Comparison of ENCODE assay signal across 9 mouse cellular contexts in genomic region chr17:73950062-73950735, GRCm38 (mm10). TPM values are rescaled to one million over a fixed set of nuclear protein-coding genes. Genes with fewer than 3 reads are reported as not detected.
DNase-seq lines count a peak whose midpoint lies in the region; ATAC-seq and TF ChIP-seq lines count a peak whose summit lies in the region.
"Had no signal": no experiment of that assay in that cellular context is flagged by ENCODE, and none has a peak within 500 bp of the region (broad histone marks: within the 10 kb centered on the region; RNA-seq: fewer than 3 reads in every experiment).

Gene Xdh (minus strand): TSS chr17:73950196.

- peak; percentile 57 for ATAC-seq in megakaryocyte progenitor cell, adult 5-6 weeks (replicated peaks; ENCODE audit: poor library complexity)

- WGBS in spleen, adult 2 months = 64% methylated on average over 13 of the region's 13 CpGs

- no peaks in the 10 kb centered on the region for H3K36me3 ChIP-seq in spleen, adult 2 months (ENCODE audit: control insufficient read depth, insufficient read depth, low read length)
- H3K36me3 ChIP-seq: midbrain, embryonic 12.5 days had no signal

- no peak for TF ChIP-seq POLR2A in spleen, adult 2 months (IDR thresholded peaks at IDR 0.05; ENCODE audit: low read depth, low read length)

- H3K4me1 ChIP-seq in spleen, adult 2 months (ENCODE audit: control insufficient read depth, insufficient read depth, insufficient read length) = peaks cover 34% of the 10 kb centered on the region; the same call in 1 of the 2 replicates
- H3K4me1 ChIP-seq: midbrain, embryonic 12.5 days had no signal

- no peak for DNase-seq in spleen, adult 2 months (ENCODE audit: low read depth in 1 of 2, low spot score in 2 of 2)
- no peak for DNase-seq in spleen, adult 12 weeks (ENCODE audit: low spot score)
- DNase-seq in fibroblast of lung, adult 2 months (ENCODE audit: low read depth) = peak; percentile 78
- peak; percentile 75 for DNase-seq in kidney, adult 18-20 months
- no peak for DNase-seq in cerebellum, postnatal 36 days
- no peak for DNase-seq in spleen, postnatal 14 days (ENCODE audit: low spot score in 2 of 2)
- DNase-seq in right cerebral cortex, postnatal 14 days = no peak

- peak within 1 kb of the TSS; percentile 46 for H3K4me3 ChIP-seq in spleen, adult 2 months (ENCODE audit: extremely low read depth, insufficient read depth, insufficient read length)
- H3K4me3 ChIP-seq: midbrain, embryonic 12.5 days had no signal

- H3K27ac ChIP-seq in spleen, adult 2 months (ENCODE audit: insufficient read depth, low read length) = peak within 1 kb of the TSS; percentile 64
- H3K27ac ChIP-seq: midbrain, embryonic 12.5 days had no signal

- no peak for TF ChIP-seq CTCF in spleen, adult 2 months (IDR thresholded peaks at IDR 0.05; ENCODE audit: extremely low read depth, insufficient read depth, insufficient read length, insufficient replicate concordance)

- no peaks in the 10 kb centered on the region for H3K27me3 ChIP-seq in spleen, adult 2 months (ENCODE audit: control insufficient read depth, insufficient read depth, low read length)
- H3K27me3 ChIP-seq: midbrain, embryonic 12.5 days had no signal

RNA-seq across cellular contexts. Expression of gene Xdh, which starts in this region (rescaled TPM):
- polyA plus RNA-seq in spleen, adult 2 months (2012; rRNA removed) = 15.6 and 18.5 TPM in 2 replicates
- 23.1 and 32.0 TPM in 2 replicates for total RNA-seq in megakaryocyte progenitor cell, adult 5-6 weeks (2015)
- 24.5 and 29.0 TPM in 2 replicates for total RNA-seq in megakaryocyte progenitor cell, adult 5-6 weeks (2017)

Comparison
In these comparisons a context has a peak if more than half of its experiments do, and no peak if none do; other contexts are left out.
1. DNase-seq: peak in fibroblast of lung, adult 2 months (single experiment) and kidney, adult 18-20 months (single experiment); none in spleen, adult 2 months (0 of 2), spleen, adult 12 weeks (single experiment), cerebellum, postnatal 36 days (0 of 2), spleen, postnatal 14 days (0 of 2) and right cerebral cortex, postnatal 14 days (single experiment).